Mouse (Mus musculus) heart, embryonic 11.5 days (tissue): ENCODE measurements at regions not wholly inside any gene's neighbourhood (a gene's known extent, or its start where the extent isn't known, plus 50 kb on each side); places are given as distances from the start of the nearest gene placed in this dataset.

Experiments used
- ATAC-seq: fragments of 200-750 bp; cut with Nextera tagmentation; replicated peaks from 2 replicates; pipeline ENCODE4 v1.8.0; 2017; ENCODE audit warnings: moderate library complexity; ENCODE audit not compliant: insufficient number of reproducible peaks, low FRiP score, low TSS enrichment
- H3K27ac ChIP-seq: fragments of 300-500 bp; sonication (generic); 2 replicates; pipeline ENCODE4 v1.5.1; 2014; ENCODE audit warnings: mild to moderate bottlenecking, low read depth, low read length
- H3K27me3 ChIP-seq: fragments of 300-500 bp; sonication (generic); 2 replicates; pipeline ENCODE4 v1.6.1; 2014; ENCODE audit warnings: mild to moderate bottlenecking, low read length, mixed read lengths; ENCODE audit not compliant: control insufficient read depth, insufficient read depth
- H3K36me3 ChIP-seq: fragments of 300-500 bp; sonication (generic); 2 replicates; pipeline ENCODE4 v1.6.1; 2014; ENCODE audit warnings: mild to moderate bottlenecking, low read length, moderate library complexity, mixed read lengths; ENCODE audit not compliant: control insufficient read depth, insufficient read depth
- H3K4me1 ChIP-seq: fragments of 300-500 bp; sonication (generic); 2 replicates; pipeline ENCODE4 v1.6.1; 2014; ENCODE audit warnings: low read length; ENCODE audit not compliant: control insufficient read depth, insufficient read depth
- H3K4me2 ChIP-seq: fragments of 300-500 bp; sonication (generic); 2 replicates; pipeline ENCODE4 v1.6.1; 2014; ENCODE audit warnings: mild to moderate bottlenecking, moderate library complexity
- H3K4me3 ChIP-seq: fragments of 300-500 bp; sonication (generic); 2 replicates; pipeline ENCODE4 v1.5.1; 2014; ENCODE audit warnings: low read depth, low read length
- H3K9ac ChIP-seq: fragments of 300-500 bp; sonication (generic); 2 replicates; pipeline ENCODE4 v1.6.1; 2014; ENCODE audit warnings: mild to moderate bottlenecking, low read depth, low read length, moderate library complexity
- H3K9me3 ChIP-seq: fragments of 300-500 bp; sonication (generic); replicated peaks from 2 replicates; pipeline ENCODE4 v1.6.1; 2016; ENCODE audit warnings: low read length; ENCODE audit not compliant: control insufficient read depth
- WGBS: fragments of 180-500 bp; shearing (Covaris S2); extraction: QIAGEN DNeasy Blood & Tissue Kit; methylation state at CpG from one replicate; pipeline ENCODE4 v1.1.7; 2014; ENCODE audit not compliant: insufficient replicate concordance; 5-methylcytosine and 5-hydroxymethylcytosine counted together

GRCm38 (mm10) chr3:38051748-38052147 lies 327.5 kb upstream of the Gm5148 start:
- H3K27ac ChIP-seq: no peak overlapping the region
- no peaks in the 10 kb centered on the region for H3K36me3 ChIP-seq
- H3K4me1 ChIP-seq: peaks cover 3% of the 10 kb centered on the region; the same call in 1 of the 2 replicates
- no peaks in the 10 kb centered on the region for H3K9me3 ChIP-seq
- no peak overlapping the region for H3K4me3 ChIP-seq
- no peaks in the 10 kb centered on the region for H3K27me3 ChIP-seq
- WGBS: 87% methylated on average over 11 of the region's 11 CpGs
- no peak for ATAC-seq
- H3K4me2 ChIP-seq: no peak overlapping the region
- no peak overlapping the region for H3K9ac ChIP-seq

DNA sequence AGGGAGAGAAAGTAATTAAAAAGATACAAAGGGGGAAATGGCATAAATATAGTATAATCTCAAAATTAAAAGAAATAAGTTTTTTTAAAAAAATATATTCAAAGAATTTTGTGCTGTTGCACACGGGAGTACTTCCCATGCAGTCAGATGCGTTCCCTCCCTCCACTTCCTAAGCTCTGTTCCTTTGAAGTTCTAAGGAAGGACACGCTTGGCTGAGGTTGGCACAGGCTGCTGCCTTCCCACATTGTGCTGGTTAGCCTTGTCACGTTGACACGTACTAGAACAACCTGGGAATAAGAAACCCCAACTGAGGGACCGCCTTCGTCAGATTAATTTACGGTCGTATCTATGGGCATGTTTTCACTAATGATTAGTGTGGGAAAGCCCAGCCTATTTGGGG lies 326.6 kb upstream of the Gm5148 start:
- no peaks in the 10 kb centered on the region for H3K27me3 ChIP-seq
- H3K4me3 ChIP-seq: no peak overlapping the region
- peaks cover 3% of the 10 kb centered on the region; the same call in 1 of the 2 replicates for H3K4me1 ChIP-seq
- no peak overlapping the region for H3K9ac ChIP-seq
- no peak overlapping the region for H3K27ac ChIP-seq
- no peaks in the 10 kb centered on the region for H3K36me3 ChIP-seq
- no peak for ATAC-seq
- 82% methylated on average over 9 of the region's 9 CpGs for WGBS
- H3K4me2 ChIP-seq: no peak overlapping the region
- H3K9me3 ChIP-seq: no peaks in the 10 kb centered on the region

GRCm38 (mm10) chr3:38050366-38050765 lies 326.1 kb upstream of the Gm5148 start:
- 70% methylated on average over 1 of the region's 1 CpGs for WGBS
- no peaks in the 10 kb centered on the region for H3K27me3 ChIP-seq

GRCm38 (mm10) chr3:38049290-38049689 lies 325.0 kb upstream of the Gm5148 start:
- Histone ChIP-seq H3K4me2 (no peak overlapping the region), H3K4me3 (no peak overlapping the region), H3K9ac (no peak overlapping the region), H3K9me3 (no peaks in the 10 kb centered on the region), H3K36me3 (no peaks in the 10 kb centered on the region), H3K27me3 (no peaks in the 10 kb centered on the region), H3K4me1 (peaks cover 3% of the 10 kb centered on the region; the same call in 1 of the 2 replicates), H3K27ac (no peak overlapping the region)
- WGBS: 54% methylated on average over 2 of the region's 2 CpGs
- no peak for ATAC-seq

More at GRCm38 (mm10) chr3:38050366-38050765, 326.1 kb upstream of the Gm5148 start:
- H3K36me3 ChIP-seq: no peaks in the 10 kb centered on the region
- ATAC-seq: no peak
- H3K4me1 ChIP-seq: peaks cover 3% of the 10 kb centered on the region; the same call in 1 of the 2 replicates
- H3K4me2 ChIP-seq: no peak overlapping the region
- H3K9ac ChIP-seq: no peak overlapping the region
- no peak overlapping the region for H3K27ac ChIP-seq
- H3K9me3 ChIP-seq: no peaks in the 10 kb centered on the region
- H3K4me3 ChIP-seq: no peak overlapping the region

DNA sequence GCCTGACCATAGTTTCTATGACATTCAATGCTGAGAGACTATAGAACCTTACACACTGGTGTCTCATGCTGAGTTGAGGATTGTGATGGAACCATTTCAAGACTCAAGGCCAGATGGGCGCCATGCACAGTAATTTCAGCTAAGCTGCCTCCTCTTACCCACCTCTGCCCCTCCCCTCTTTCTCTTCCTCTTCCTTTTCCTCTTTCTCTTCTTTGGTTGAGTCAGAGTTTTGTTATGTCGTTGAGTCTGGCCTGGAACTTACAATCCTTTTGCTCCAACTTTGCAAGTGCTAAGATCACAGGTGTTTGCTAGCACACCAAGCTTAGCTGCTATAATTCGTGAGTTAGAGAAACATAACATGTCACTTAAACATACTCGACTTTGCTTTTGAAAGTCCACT lies 323.2 kb upstream of the Gm5148 start:
- Histone ChIP-seq H3K4me2 (no peak overlapping the region), H3K27ac (no peak overlapping the region), H3K36me3 (no peaks in the 10 kb centered on the region), H3K4me1 (peaks cover 3% of the 10 kb centered on the region; the same call in 1 of the 2 replicates), H3K9ac (no peak overlapping the region), H3K9me3 (no peaks in the 10 kb centered on the region), H3K4me3 (no peak overlapping the region), H3K27me3 (no peaks in the 10 kb centered on the region)
- ATAC-seq: no peak
- WGBS: 75% methylated on average over 4 of the region's 4 CpGs

GRCm38 (mm10) chr3:38046611-38047010 lies 322.3 kb upstream of the Gm5148 start:
- Histone ChIP-seq H3K4me3 (no peak overlapping the region), H3K9ac (no peak overlapping the region), H3K4me2 (no peak overlapping the region), H3K36me3 (no peaks in the 10 kb centered on the region), H3K9me3 (no peaks in the 10 kb centered on the region), H3K27me3 (no peaks in the 10 kb centered on the region), H3K27ac (no peak overlapping the region), H3K4me1 (peaks cover 3% of the 10 kb centered on the region; the same call in 1 of the 2 replicates)
- 73% methylated on average over 4 of the region's 4 CpGs for WGBS
- ATAC-seq: no peak

DNA sequence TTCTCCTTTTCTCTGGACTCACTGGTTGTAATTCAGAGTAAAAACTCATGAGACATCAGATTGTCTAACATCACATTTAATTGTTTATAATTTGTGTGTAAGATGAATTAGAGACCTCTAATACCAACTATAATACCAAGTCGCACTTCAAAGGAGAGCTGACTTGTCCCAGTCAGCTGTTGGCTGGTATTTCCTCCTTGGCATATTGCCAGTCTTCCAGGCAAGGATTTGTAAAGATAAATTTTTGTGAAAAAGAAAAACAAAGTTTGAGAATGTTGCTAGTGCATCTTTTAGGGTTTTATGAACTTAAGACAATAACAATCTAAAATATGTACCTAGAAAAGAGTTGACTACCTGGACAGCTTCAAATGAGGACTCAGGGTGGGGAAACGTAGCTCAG lies 321.7 kb upstream of the Gm5148 start:
- Histone ChIP-seq H3K36me3 (no peaks in the 10 kb centered on the region), H3K4me1 (peaks cover 3% of the 10 kb centered on the region; the same call in 1 of the 2 replicates), H3K4me2 (no peak overlapping the region), H3K4me3 (no peak overlapping the region), H3K9ac (no peak overlapping the region), H3K9me3 (no peaks in the 10 kb centered on the region), H3K27me3 (no peaks in the 10 kb centered on the region), H3K27ac (no peak overlapping the region)
- ATAC-seq: no peak
- 73% methylated on average over 2 of the region's 2 CpGs for WGBS

DNA sequence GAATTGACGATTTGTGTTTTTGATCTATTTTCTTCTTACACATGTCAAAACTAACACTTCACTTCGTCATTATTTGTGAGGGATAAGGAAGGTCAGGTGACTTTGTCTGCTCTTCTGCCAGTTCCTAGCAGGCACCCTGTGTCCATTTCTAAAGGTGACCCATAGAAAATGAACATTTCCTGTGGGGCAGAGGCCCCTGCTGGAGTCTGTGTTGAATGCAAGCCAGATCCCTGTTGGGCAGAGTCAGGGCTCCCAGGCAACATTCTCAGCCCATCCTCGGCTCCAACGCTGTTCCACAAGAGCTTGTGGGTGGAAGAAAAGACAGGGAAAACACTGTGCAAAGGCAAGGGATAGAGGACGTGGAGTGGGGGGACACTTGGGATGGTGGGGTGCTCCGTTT lies 321.2 kb upstream of the Gm5148 start:
- H3K9ac ChIP-seq: no peak overlapping the region
- no peak overlapping the region for H3K27ac ChIP-seq
- no peak for ATAC-seq
- H3K4me1 ChIP-seq: peaks cover 3% of the 10 kb centered on the region; the same call in 1 of the 2 replicates
- 56% methylated on average over 6 of the region's 6 CpGs for whole genome bisulfite sequencing
- no peaks in the 10 kb centered on the region for H3K9me3 ChIP-seq
- no peaks in the 10 kb centered on the region for H3K36me3 ChIP-seq
- no peaks in the 10 kb centered on the region for H3K27me3 ChIP-seq
- H3K4me3 ChIP-seq: no peak overlapping the region
- no peak overlapping the region for H3K4me2 ChIP-seq

- Histone ChIP-seq H3K36me3 (no peaks in the 10 kb centered on the region), H3K27ac (no peak overlapping the region), H3K9me3 (no peaks in the 10 kb centered on the region), H3K4me1 (peaks cover 3% of the 10 kb centered on the region; the same call in 1 of the 2 replicates), H3K4me3 (no peak overlapping the region), H3K4me2 (no peak overlapping the region), H3K27me3 (no peaks in the 10 kb centered on the region), H3K9ac (no peak overlapping the region)
- 72% methylated on average over 7 of the region's 7 CpGs for WGBS
- ATAC-seq: no peak
Measured at GRCm38 (mm10) chr3:38044338-38044737, 320.0 kb upstream of the Gm5148 start.
